Mouse (Mus musculus) bone marrow macrophage, adult 2 months (primary cell): Measurements from ENCODE around the gene Gm19935.

ENCODE experiments used
- CTCF ChIP-seq: IDR thresholded peaks from 2 replicates; pipeline ENCODE4 v1.5.1; 2012; ENCODE audit warnings: low read depth, mild to moderate bottlenecking, low read length, moderate library complexity
- POLR2A ChIP-seq: IDR thresholded peaks from 2 replicates; pipeline ENCODE4 v1.6.1; 2012; ENCODE audit warnings: mild to moderate bottlenecking, low read depth, low read length, borderline replicate concordance

- TF ChIP-seq CTCF (no peak), POLR2A (no peak)
These were observed at the start of gene Gm19935 for GRCm38 (mm10) chr8:90817293-90817692.
